Mouse (Mus musculus) heart, embryonic 11.5 days (tissue): Measurements from ENCODE around the gene Cdc6. TPM values are rescaled to one million over a fixed set of nuclear protein-coding genes. Genes with fewer than 3 reads are reported as not detected.

Experiments
- ATAC-seq: fragments of 200-750 bp; cut with Nextera tagmentation; replicated peaks from 2 replicates; pipeline ENCODE4 v1.8.0; 2017; ENCODE audit warnings: moderate library complexity; ENCODE audit not compliant: insufficient number of reproducible peaks, low FRiP score, low TSS enrichment
- H3K27ac ChIP-seq: fragments of 300-500 bp; sonication (generic); 2 replicates; pipeline ENCODE4 v1.5.1; 2014; ENCODE audit warnings: mild to moderate bottlenecking, low read depth, low read length
- H3K27me3 ChIP-seq: fragments of 300-500 bp; sonication (generic); 2 replicates; pipeline ENCODE4 v1.6.1; 2014; ENCODE audit warnings: mild to moderate bottlenecking, low read length, mixed read lengths; ENCODE audit not compliant: control insufficient read depth, insufficient read depth
- H3K36me3 ChIP-seq: fragments of 300-500 bp; sonication (generic); 2 replicates; pipeline ENCODE4 v1.6.1; 2014; ENCODE audit warnings: mild to moderate bottlenecking, low read length, moderate library complexity, mixed read lengths; ENCODE audit not compliant: control insufficient read depth, insufficient read depth
- H3K4me1 ChIP-seq: fragments of 300-500 bp; sonication (generic); 2 replicates; pipeline ENCODE4 v1.6.1; 2014; ENCODE audit warnings: low read length; ENCODE audit not compliant: control insufficient read depth, insufficient read depth
- H3K4me2 ChIP-seq: fragments of 300-500 bp; sonication (generic); 2 replicates; pipeline ENCODE4 v1.6.1; 2014; ENCODE audit warnings: mild to moderate bottlenecking, moderate library complexity
- H3K4me3 ChIP-seq: fragments of 300-500 bp; sonication (generic); 2 replicates; pipeline ENCODE4 v1.5.1; 2014; ENCODE audit warnings: low read depth, low read length
- H3K9ac ChIP-seq: fragments of 300-500 bp; sonication (generic); 2 replicates; pipeline ENCODE4 v1.6.1; 2014; ENCODE audit warnings: mild to moderate bottlenecking, low read depth, low read length, moderate library complexity
- H3K9me3 ChIP-seq: fragments of 300-500 bp; sonication (generic); replicated peaks from 2 replicates; pipeline ENCODE4 v1.6.1; 2016; ENCODE audit warnings: low read length; ENCODE audit not compliant: control insufficient read depth
- WGBS: fragments of 180-500 bp; shearing (Covaris S2); extraction: QIAGEN DNeasy Blood & Tissue Kit; methylation state at CpG from one replicate; pipeline ENCODE4 v1.1.7; 2014; ENCODE audit not compliant: insufficient replicate concordance; 5-methylcytosine and 5-hydroxymethylcytosine counted together
- polyA plus RNA-seq: library from polyadenylated mRNA; unstranded; fragments of >200 nt; fragmentation: Nextera tagmentation; extraction: Ambion mirVana; gene quantifications from 2 replicates; pipeline ENCODE4 v1.2.1, GENCODE M21; 2014

Gene Cdc6
- polyA plus RNA-seq, result 33.6 and 34.0 TPM in 2 replicates

GRCm38 (mm10) chr11:98907437-98908173, at the start of gene Cdc6:
TSS of gene Cdc6 (plus strand) at chr11:98907801.
- peak within 1 kb of the TSS; percentile 82 for H3K27ac ChIP-seq
- under 1% methylated on average over 49 of the region's 49 CpGs for WGBS
- H3K4me3 ChIP-seq, result peak within 1 kb of the TSS; percentile 69
- H3K4me1 ChIP-seq, result peaks cover 48% of the 10 kb centered on the region
- peak; percentile 93 for ATAC-seq
- peak within 1 kb of the TSS; percentile 79 for H3K9ac ChIP-seq
- no peaks in the 10 kb centered on the region for H3K9me3 ChIP-seq
- H3K27me3 ChIP-seq, result no peaks in the 10 kb centered on the region
- peak within 1 kb of the TSS; percentile 95 for H3K4me2 ChIP-seq
- H3K36me3 ChIP-seq, result peaks cover 5% of the 10 kb centered on the region; the same call in 1 of the 2 replicates

GRCm38 (mm10) chr11:98858759-98859731, 48.6 kb upstream of the Cdc6 start:
- no peak overlapping the region for H3K27ac ChIP-seq
- whole genome bisulfite sequencing, result 35% methylated on average over 14 of the region's 14 CpGs
- no peak for ATAC-seq
- H3K9ac ChIP-seq, result no peak overlapping the region
- no peaks in the 10 kb centered on the region; the same call in 1 of the 2 replicates for H3K27me3 ChIP-seq
- H3K9me3 ChIP-seq, result no peaks in the 10 kb centered on the region
- H3K4me2 ChIP-seq, result peak overlapping the region; percentile 37; the same call in 1 of the 2 replicates
- no peaks in the 10 kb centered on the region for H3K36me3 ChIP-seq
- H3K4me3 ChIP-seq, result no peak overlapping the region
- peaks cover 3% of the 10 kb centered on the region; the same call in 1 of the 2 replicates for H3K4me1 ChIP-seq

- ATAC-seq, result peak; percentile 88
- 6% methylated on average over 35 of the region's 41 CpGs for WGBS
- H3K27me3 ChIP-seq, result no peaks in the 10 kb centered on the region; the same call in 1 of the 2 replicates
Measured at GRCm38 (mm10) chr11:98863028-98863750, 44.4 kb upstream of the Cdc6 start, which contains the start of gene Wipf2. TSS of gene Wipf2 (plus strand) at chr11:98863638.

GRCm38 (mm10) chr11:98863751-98864429, 43.7 kb upstream of the Cdc6 start:
- Histone ChIP-seq H3K9me3 (no peaks in the 10 kb centered on the region), H3K27me3 (no peaks in the 10 kb centered on the region; the same call in 1 of the 2 replicates), H3K4me1 (peaks cover 11% of the 10 kb centered on the region; the same call in 1 of the 2 replicates), H3K9ac (peak overlapping the region; percentile 83), H3K4me2 (peak overlapping the region; percentile 77), H3K4me3 (peak overlapping the region; percentile 77), H3K36me3 (peaks cover 4% of the 10 kb centered on the region; the same call in 1 of the 2 replicates), H3K27ac (peak overlapping the region; percentile 86)
- ATAC-seq, result peak; percentile 62
- 2% methylated on average over 35 of the region's 39 CpGs for WGBS

More at GRCm38 (mm10) chr11:98863028-98863750, 44.4 kb upstream of the Cdc6 start, which contains the start of gene Wipf2:
- H3K27ac ChIP-seq, result peak within 1 kb of the TSS; percentile 86
- peaks cover 10% of the 10 kb centered on the region; the same call in 1 of the 2 replicates for H3K4me1 ChIP-seq
- peak within 1 kb of the TSS; percentile 77 for H3K4me3 ChIP-seq
- peak within 1 kb of the TSS; percentile 83 for H3K9ac ChIP-seq
- H3K36me3 ChIP-seq, result peaks cover 4% of the 10 kb centered on the region; the same call in 1 of the 2 replicates
- H3K4me2 ChIP-seq, result peak within 1 kb of the TSS; percentile 77
- no peaks in the 10 kb centered on the region for H3K9me3 ChIP-seq

DNA sequence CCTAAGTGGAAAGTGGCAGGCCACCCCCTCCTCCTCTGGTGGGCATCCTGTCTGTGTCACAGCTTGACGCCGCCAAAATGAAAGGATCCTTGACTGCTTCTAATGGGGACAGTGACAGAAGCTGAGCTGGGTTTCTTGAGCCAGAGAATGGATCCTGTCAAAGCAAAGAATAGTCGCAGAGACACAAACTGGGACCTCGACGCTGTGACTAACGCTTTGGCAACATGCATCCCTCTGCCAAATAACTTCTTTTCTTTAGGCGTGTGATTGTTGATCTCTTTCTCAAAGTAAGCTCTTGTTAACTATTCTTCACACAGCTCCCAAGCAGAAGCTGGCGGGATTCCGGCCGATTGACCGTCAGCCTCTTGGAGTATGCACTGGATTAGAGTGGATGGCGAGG, 40.3 kb upstream of the Cdc6 start:
- WGBS, result 85% methylated on average over 12 of the region's 12 CpGs
- Histone ChIP-seq H3K4me3 (no peak overlapping the region), H3K27me3 (no peaks in the 10 kb centered on the region), H3K4me1 (peaks cover 18% of the 10 kb centered on the region), H3K36me3 (peaks cover 4% of the 10 kb centered on the region; the same call in 1 of the 2 replicates), H3K9ac (no peak overlapping the region), H3K27ac (no peak overlapping the region), H3K9me3 (no peaks in the 10 kb centered on the region), H3K4me2 (no peak overlapping the region)
- ATAC-seq, result no peak

DNA sequence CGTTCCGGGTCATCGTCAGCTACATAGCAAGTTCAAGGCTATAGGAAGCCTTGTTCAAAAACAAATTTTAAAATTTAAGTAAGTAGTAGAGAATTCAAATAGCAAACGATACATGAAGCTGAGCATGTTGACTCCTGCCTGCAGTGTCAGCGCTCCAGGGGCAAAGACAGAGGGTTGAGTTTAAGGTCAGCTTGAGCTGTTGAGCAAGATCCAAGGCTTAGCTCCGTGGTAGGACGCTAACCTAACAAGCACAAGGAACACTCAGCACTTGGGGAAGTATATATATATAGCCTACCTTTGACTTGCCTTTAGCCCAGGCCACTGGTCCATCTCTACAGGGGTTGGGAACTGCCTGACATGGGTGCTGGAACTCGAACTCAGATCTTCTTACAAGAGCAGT, 37.7 kb upstream of the Cdc6 start:
- H3K27me3 ChIP-seq, result no peaks in the 10 kb centered on the region
- peaks cover 7% of the 10 kb centered on the region; the same call in 1 of the 2 replicates for H3K36me3 ChIP-seq
- no peak overlapping the region for H3K27ac ChIP-seq
- peaks cover 14% of the 10 kb centered on the region for H3K4me1 ChIP-seq
- H3K4me3 ChIP-seq, result no peak overlapping the region
- ATAC-seq, result no peak
- H3K9me3 ChIP-seq, result no peaks in the 10 kb centered on the region
- H3K4me2 ChIP-seq, result no peak overlapping the region
- 91% methylated on average over 8 of the region's 8 CpGs for WGBS
- H3K9ac ChIP-seq, result no peak overlapping the region

DNA sequence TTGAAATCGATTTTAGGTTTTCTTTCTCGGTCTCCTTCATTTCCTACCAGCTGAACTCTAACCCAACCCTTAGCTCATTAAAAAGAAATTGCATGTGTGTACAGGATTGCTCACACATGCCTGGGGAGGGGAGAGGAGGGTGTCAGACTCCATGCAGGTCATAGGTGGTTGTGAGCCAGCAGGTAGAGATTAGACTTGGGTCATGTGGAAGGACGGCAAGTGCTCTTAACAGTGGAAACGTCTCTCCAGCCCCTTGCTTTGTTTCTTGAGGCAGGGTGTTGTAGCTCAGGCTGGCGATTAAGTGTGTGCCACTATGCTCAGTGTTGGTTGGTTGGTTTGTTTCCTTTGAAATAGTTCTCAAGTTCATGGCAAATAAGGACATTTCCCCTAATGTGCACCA, 36.8 kb upstream of the Cdc6 start:
- Histone ChIP-seq H3K27me3 (no peaks in the 10 kb centered on the region), H3K4me1 (peaks cover 14% of the 10 kb centered on the region), H3K4me2 (no peak overlapping the region), H3K27ac (no peak overlapping the region; the same call in 1 of the 2 replicates), H3K36me3 (peaks cover 7% of the 10 kb centered on the region; the same call in 1 of the 2 replicates), H3K4me3 (no peak overlapping the region), H3K9me3 (no peaks in the 10 kb centered on the region), H3K9ac (no peak overlapping the region)
- ATAC-seq, result no peak
- WGBS, result 79% methylated on average over 5 of the region's 5 CpGs
